Mouse (Mus musculus): ENCODE data around the gene Ninl.

DNA sequence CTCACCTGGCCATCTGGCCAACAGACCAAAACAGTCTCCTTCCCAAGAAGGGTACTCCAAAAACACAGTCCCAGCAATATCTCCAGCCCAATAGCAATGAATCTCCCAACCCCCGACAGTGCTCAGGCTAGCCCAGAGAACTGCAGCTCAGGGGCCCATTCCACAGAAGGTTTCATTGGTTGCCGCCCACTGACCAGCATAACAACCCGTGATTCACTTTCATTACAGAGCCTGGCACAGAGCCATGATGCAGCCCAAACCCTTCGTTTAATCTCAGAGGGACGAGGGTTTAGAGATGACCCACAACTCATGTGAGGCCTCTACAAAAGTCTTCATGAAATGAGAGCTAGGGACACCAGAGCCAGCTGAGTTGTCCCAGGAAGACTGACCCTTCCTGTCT lies 90.4 kb downstream of the Ninl start:
- TF ChIP-seq CTCF (IDR thresholded peaks at IDR 0.05; ENCODE audit: low read depth, low read length) (no peak), GATA1 (IDR thresholded peaks at IDR 0.05; ENCODE audit: borderline replicate concordance, low read length) (no peak), TAL1 (conservative IDR thresholded peaks at IDR 0.05; ENCODE audit: low read depth, low read length) (no peak)
